Mouse (Mus musculus) ovary, postnatal 10 days (tissue): Measurements from ENCODE around the gene Cacna1s.

Experiments
- DNase-seq: peaks from one replicate; pipeline ENCODE4 v3.0.0; 2022; ENCODE audit warnings: low spot score

The Cacna1s gene

DNA sequence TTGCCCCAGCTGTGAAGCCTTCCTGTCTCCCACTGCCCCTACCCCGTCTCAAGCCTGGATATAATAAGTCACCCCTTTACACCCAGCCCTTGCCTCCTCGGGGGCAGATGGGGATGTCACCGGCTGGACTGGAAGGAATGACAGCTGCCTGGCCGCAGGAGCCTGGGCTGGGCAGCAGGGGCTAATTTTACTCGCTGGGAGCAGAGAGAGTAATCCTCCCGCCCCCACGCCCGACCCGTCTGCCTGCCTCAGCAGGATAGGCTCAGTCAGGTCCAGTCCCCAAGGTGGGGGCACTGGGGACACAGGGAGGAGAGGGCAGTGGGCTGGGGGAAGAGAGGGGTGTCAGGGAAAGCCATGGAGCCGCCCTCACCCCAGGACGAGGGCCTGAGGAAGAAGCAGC, at the start of gene Cacna1s:
Gene Cacna1s (plus strand): TSS at position 204 of the 400 bp plus-strand sequence.
- no peak for DNase-seq

DNA sequence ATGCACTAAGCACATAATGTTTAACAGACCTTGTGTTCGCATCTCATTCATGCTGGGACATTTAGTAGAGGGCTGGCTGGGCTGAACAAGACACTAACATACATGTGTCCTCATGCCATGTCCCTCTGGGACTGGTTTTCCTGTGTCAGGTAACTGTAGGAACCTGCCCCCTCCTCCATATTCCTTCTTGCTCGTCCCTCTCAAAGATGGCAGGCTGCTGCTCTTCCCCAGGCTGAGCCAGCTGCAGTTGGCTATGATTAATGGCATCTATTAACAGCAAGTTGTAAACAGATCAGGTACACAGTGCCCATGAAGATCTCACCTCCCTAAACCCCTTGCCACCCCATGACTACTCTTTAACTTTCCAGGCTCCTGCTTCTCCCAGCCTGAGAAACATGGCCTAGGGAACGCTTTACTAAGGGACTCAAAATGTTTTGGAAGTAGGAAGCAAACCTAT, 46.2 kb upstream of the Cacna1s start, which contains the start of gene Igfn1:
Gene Igfn1 (minus strand): TSS at position 51 of the 457 bp plus-strand sequence.
- no peak for DNase-seq

DNA sequence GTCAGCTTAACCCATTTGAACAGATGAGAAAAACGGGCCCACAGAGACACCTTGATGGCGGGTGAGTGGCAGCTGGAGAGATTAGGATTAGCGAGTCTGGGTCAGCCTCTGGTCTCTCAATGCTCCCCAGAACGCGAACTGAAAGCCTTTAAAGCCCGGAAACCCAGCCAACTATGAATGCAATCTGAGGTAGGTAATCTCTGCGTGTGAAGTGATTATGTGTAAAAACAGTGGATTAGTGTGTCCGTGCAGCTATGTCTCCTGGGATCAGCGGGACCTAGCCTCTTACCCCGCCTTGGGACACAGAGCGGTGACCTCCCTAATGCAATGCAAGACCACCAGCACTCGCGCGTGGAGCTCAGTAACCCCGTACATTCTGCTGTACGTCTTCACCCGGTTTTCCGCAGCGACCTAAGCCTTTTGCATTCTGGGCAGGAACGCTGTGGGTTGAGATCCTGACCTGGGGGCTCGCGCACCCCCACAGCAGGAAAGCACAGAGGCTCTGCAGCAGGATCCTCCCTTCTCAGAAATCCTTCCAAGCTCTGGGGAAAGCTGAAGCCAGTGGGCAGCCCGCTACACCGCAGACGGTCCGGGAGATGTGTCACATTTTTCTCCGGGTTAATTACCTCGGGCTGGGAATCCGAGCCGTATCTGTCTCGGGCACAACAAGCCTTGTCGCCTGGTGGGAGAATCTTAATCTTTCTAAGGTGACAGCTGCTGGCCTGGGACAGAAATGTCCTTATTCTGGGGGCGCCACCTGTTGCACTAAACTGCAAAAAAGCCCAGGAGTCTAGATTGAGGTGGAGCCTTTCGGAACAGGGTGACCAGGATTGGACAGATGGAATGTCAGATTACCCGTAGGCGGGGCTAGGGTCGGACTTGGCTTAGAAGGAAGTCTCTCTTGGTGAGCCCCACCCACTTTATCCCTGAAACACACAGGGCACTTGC, 45.1 kb upstream of the Cacna1s start, which contains the start of gene Tmem9:
Gene Tmem9 (plus strand): TSS at position 940 of the 948 bp plus-strand sequence.
- peak; percentile 35 for DNase-seq

- DNase-seq = no peak
Measured at GRCm38 (mm10) chr1:136008159-136008533, 44.4 kb upstream of the Cacna1s start.

DNA sequence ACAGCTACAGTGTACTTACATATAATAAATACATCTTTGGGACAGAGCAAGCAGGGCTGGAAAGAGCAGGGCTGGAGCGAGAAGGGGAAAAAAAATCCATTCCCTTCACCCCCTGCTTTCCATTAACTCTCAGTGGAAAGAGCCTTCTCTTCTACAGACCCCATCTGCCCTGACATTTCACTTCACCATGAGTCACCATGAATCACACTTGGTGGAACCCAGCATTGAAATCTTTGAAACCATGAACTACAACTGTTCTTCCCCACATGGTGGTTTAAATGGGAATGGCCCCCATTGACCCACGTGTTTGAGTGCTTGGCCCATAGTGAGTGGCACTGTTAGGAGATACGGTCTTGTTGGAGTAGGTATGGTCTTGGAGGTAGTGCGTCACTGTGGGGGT, 42.3 kb upstream of the Cacna1s start:
- no peak for DNase-seq

GRCm38 (mm10) chr1:136013513-136013912, 39.0 kb upstream of the Cacna1s start:
- DNase-seq = no peak

GRCm38 (mm10) chr1:136014796-136015502, 37.6 kb upstream of the Cacna1s start:
- DNase-seq = no peak

DNA sequence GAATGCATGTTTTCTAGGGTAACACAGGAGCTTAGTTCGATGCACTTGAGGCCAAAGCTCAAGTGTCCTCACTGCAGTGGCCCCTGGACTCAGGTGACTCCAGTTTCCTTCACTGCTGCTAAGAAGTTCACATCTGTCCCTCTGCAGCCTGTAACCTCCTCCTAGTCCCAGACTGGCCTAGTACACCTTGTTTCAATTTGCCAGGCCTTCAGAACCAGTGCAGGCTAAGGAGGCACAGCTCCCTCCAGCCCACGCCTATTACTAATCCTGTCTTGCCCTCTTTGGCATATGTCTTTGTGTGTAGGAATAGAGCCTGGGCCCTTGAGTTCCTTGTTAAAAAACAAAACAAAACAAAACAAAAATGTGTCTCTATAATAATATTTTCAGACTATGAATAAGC, 35.2 kb upstream of the Cacna1s start:
- no peak for DNase-seq

- peak; percentile 79 for DNase-seq
Measured at GRCm38 (mm10) chr1:136017907-136018313, 34.6 kb upstream of the Cacna1s start.

DNA sequence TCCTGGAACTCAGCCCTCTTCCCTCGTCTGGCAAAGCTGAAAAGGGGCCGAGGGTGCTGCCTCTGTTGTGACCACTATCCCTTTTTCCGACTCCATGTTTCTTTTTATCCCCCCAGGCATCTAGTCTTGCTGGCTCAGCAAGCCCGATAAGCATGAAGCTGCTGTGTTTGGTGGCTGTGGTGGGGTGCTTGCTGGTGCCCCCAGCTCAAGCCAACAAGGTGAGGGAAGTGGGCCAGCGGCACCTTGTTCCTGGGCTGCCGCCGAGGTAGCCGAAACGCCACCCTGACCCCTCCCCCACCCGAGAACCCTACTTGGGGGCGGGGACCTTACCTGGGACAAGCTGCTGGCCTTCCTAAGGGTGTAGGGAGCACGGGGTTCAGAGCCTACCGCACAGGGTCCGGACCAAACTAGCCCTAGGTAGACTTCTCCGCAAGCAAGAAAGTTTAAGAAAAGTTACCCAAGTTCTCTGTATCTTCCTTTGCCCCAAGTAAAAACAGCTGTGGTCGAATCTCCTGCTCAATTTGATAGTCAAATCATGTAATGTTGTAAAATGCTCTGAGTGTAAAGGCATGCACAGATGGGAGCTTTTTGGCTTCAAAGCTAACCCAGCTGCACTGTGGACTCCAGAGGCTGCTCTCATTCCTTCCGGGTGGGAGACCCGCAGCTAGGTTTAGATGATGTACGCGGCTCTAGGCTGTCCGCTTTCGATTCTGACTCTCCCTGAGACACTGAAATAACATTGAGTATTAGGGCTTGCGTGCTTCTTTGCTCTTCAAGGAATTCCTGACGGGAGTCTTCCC, 34.0 kb upstream of the Cacna1s start:
- no peak for DNase-seq

GRCm38 (mm10) chr1:136030201-136030600, 22.3 kb upstream of the Cacna1s start:
- no peak for DNase-seq

DNA sequence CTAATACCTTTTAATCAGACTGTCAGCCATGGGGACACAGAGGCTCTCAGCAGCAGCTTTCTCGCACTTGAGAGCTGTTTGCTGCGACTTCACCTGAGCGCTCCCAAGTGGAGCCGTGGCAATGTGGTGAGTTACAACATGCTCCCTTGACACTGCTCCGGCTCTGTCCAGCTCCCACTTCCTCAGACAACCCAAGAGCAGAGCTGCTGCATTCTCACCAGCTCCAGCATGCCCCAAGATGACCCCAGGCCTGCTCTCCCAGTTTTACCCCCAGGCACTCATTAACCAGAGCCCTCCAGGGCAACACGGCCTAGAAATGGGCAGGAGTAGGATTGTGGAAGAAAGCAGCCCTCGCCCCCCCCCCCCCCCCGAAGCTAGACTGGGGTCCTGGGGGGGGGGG, 20.9 kb upstream of the Cacna1s start:
- no peak for DNase-seq

GRCm38 (mm10) chr1:136032961-136033360, 19.6 kb upstream of the Cacna1s start:
- no peak for DNase-seq

GRCm38 (mm10) chr1:136038746-136039538, 13.6 kb upstream of the Cacna1s start:
- no peak for DNase-seq

DNA sequence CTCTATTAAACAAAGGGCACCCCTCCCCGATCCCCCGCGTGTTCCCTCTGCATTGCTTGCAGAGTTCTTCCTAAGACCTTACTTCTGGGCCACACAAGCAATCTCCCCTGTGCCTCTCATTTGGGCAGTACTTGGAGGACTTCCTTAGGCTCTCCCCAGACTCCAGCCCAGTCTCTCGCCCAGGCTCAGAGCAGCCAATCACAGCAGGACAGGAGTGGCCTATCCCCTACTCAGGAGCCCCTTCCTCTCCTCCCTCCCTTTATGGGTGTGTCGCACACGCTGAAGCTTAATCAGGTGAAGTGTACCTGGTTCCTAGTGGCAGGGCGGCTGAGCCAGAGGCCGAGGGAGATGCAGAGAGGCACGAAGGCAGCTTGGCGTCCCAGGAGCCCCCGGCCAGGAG, 12.1 kb upstream of the Cacna1s start:
- DNase-seq = no peak

DNA sequence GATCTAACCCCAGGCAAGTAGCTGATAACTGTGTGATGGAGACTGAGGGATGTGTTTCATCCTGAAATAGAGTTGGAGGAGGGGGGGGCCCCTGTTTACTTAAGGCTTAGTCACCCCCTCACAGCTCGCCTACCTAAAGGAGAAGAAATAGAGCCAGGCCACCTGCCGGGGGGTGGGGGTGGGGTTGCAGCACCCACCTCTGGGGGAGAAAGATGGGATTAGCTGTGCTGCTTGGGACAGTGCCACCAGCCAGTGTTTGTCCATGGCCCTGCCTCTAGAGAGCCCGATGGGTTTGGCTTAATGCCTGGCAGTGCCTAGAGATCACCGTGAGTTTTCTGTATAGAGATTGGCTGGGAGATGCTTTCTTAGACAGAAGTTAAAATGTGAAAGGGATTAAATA, 11.7 kb upstream of the Cacna1s start:
- DNase-seq = no peak

DNA sequence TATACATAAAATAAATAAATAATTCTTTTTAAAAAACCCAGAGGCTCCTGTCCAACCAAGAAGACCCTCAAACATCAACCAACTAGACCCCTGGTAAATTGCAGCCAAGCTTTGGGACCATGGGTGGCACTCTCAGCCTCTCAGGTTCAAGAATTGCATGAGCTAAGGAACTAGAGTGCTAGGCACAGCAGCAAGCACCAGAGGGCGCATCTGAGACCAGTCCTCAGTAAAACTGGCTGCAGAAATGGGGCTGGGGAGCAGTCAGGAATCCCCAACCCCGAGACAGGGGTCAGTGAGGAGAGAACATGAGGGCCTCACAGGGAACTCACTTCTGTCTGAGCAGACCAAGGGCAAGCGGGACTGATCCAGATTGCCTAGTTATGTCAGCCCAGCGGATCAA, 6.8 kb upstream of the Cacna1s start:
- peak; percentile 18 for DNase-seq

GRCm38 (mm10) chr1:136047432-136047831, 5.1 kb upstream of the Cacna1s start:
- no peak for DNase-seq

GRCm38 (mm10) chr1:136047894-136048293, 4.7 kb upstream of the Cacna1s start:
- no peak for DNase-seq

GRCm38 (mm10) chr1:136050312-136051012, 2.1 kb upstream of the Cacna1s start, which contains the start of gene Ascl5:
Gene Ascl5 (plus strand): TSS chr1:136050804.
- DNase-seq = no peak

DNA sequence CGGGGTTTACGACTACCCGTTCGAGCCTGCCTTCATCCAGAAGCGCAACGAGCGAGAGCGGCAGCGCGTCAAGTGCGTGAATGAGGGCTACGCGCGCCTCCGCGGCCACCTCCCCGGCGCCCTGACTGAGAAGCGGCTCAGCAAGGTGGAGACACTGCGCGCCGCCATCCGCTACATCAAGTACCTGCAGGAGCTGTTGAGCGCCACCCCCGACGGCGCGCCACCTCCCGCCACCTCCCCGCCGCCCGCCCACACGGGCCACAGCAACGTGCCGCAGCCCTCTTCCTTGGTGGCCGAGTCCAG, 1.6 kb upstream of the Cacna1s start:
- DNase-seq = no peak
